Mouse (Mus musculus): ENCODE measurements around the gene Pde3a.

Pde3a gene

DNA sequence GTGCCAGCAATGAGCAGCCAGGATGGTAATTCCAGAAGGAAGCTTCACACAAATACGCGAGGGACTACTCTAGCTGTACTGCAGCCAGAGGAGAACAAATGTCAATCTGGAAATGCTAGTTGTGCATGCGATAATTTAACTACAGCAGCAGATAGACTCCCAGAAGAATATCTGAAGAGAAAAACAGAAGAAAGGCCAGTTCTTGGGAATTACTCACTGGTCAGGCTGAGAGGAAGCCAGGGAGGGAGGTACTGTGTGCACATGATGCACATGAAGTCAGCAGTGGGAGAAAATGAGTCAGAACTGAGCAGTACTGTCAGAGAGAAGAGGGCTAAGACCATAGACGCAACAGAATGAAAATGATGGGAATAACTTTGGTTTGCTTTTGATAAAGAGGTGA lies 159.7 kb downstream of the Pde3a start:
- DNase-seq, result no peak

- DNase-seq, result no peak
These were observed 161.8 kb downstream of the Pde3a start for GRCm38 (mm10) chr6:141410836-141411235.

DNA sequence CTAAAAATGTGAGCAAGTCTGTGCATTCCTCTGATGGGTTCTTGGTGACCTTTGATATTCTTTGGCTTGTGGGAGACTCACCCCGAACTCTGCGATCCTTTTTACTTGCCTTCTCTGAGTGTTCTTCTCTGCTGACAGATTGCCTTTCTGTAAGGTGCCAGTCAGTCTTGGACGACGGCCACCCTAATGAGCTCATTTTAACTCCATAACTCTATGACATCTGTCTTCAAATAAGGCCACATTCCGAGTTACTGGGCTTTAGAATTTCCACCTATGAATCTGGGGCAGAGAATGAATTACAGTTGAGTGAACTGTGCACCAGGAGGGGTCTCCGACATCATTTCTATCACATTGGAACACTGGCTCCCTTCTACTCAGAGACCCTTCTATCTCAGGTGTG lies 176.0 kb downstream of the Pde3a start:
- no peak for DNase-seq

DNA sequence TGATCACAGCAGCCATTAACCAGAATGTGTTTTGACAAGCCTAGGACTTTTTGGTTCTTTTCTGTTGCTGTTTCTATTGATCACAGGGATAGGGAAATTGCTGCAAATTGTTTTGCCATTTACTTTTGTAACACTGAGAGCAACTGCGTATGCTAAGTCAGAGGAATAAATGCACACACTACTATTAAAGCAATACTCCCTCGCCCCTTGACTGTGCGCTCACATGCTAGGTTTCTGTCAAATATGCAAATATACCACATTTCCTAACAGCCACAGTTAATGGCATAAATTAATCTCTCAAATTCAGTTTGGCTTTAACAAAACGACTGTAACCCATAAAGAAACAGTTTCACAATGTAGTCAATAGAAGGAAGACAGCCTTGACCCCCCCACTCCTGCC lies 179.5 kb downstream of the Pde3a start:
- no peak for DNase-seq

DNA sequence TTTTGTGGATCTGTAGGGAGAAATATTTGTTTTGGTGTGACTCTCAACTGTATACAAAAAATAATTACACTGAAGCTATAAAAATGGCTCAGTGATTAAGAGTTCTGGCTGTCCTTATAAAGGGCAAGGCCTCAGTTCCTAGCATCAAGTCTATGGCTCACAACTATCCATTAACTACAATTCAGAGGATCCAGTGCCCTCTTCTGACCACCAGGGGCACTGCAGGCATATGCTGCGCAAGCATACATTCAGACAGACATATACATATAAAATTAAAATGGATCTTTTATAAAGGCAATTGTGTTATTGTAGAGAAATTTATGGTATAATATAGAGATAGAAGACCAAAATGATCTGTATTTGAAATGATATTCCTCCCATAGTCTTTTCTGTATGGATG lies 181.1 kb downstream of the Pde3a start:
- DNase-seq, result no peak

GRCm38 (mm10) chr6:141432271-141432974 lies 183.4 kb downstream of the Pde3a start:
- DNase-seq, result no peak

GRCm38 (mm10) chr6:141433917-141434756 lies 185.1 kb downstream of the Pde3a start:
- DNase-seq, result no peak

GRCm38 (mm10) chr6:141435160-141435559 lies 186.1 kb downstream of the Pde3a start:
- DNase-seq, result no peak

- DNase-seq, result no peak
These were observed 190.9 kb downstream of the Pde3a start for GRCm38 (mm10) chr6:141439965-141440364.

DNA sequence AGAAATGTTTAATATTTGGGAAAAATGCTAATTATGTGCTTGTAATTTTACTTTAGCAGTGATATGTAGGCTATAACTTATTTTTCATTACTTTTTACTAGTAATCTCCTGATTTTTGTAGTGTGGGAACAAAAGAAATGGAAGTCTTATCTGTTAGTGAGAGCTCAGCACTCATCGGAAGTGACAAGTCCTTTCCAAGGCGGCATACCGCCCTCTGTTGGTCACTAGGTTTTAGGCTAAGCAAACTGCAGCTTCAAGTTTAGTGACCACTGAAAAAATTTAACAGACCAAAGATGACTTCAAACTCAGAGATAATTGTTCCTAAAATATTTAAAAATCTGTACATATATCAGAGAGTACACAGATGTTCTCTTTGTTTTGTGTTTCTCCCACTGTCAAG lies 198.5 kb downstream of the Pde3a start:
- no peak for DNase-seq

DNA sequence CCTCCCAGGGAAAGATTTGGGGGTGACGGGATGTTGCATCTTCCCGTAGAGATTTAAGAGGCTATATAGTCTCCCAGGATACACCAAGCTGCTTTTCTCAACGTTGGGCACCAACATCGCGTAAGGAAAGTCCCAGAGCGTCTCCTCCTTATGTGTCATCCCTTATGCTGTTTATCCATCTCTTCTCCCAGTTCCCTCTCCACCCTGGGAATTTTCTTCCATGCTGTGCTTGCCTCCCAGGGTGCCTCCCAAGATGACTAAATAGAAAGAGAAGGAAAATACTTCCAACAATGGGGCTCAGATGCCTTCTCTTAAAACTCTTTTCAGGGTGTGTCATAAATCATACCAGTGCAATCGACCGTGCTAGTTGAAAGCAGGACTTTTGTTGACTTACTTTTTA lies 199.8 kb downstream of the Pde3a start:
- no peak for DNase-seq

DNA sequence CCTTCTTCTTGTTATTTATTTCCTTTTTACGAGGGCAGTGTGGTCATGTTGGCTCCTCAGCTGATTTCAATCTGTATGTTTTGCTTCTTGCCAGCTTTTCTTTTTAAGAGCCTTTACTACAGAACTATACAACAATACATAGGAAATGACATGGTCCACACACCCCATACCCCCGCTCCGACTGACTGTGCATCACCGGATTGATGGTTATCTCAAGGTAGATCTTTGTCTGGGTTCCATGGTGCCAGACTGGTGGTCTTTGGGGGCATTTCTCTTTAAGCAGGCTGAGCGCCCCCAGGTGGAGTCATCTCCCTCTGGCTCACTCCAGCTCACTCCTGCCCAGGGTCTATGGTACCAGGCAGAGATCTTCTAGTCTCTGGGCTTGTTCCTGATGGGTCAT lies 206.3 kb downstream of the Pde3a start:
- no peak for DNase-seq

- no peak for DNase-seq
These were observed 207.5 kb downstream of the Pde3a start for GRCm38 (mm10) chr6:141456591-141456990.

- no peak for DNase-seq
These were observed 221.2 kb downstream of the Pde3a start for GRCm38 (mm10) chr6:141470251-141470650.

GRCm38 (mm10) chr6:141474223-141474622 lies 225.2 kb downstream of the Pde3a start:
- no peak for DNase-seq

- DNase-seq, result no peak
These were observed 225.6 kb downstream of the Pde3a start for GRCm38 (mm10) chr6:141474696-141475095.

GRCm38 (mm10) chr6:141485302-141486021 lies 236.4 kb downstream of the Pde3a start:
- no peak for DNase-seq

GRCm38 (mm10) chr6:141487266-141487665 lies 238.2 kb downstream of the Pde3a start:
- DNase-seq, result no peak

DNA sequence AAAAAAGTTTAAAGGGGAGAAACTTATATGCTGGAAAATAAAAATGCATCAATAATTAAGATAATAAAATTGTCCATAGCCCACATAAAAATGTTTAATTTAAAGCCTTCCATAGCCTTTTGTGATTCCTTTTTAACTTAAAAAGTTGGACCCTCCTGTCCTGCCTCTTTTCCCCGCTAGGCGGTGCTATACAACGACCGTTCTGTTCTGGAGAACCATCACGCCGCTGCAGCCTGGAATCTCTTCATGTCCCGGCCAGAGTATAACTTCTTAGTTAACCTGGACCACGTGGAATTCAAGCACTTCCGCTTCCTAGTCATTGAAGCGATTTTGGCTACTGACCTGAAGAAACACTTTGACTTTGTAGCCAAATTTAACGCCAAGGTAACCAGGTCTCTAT lies 239.6 kb downstream of the Pde3a start:
- DNase-seq, result peak in 1 of 2 experiments; percentile 8

DNA sequence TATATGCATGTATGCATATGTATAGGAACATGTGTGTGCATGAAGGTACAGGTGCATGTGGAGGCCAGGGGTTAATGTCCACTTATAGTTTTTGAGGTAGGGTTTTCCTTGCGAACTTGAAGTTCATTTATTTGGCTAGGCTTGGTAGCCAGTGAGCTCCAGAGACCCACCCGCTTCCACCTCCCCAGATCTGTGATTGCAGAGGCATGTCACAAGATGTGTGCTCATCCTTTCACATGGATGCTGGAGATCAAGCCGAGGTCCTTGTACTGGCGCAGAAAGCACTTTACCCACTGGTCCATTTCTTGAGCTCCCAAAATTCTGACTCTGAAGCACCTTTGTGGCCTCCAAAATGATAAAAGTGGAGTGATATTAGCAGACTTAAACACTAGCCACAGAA lies 245.8 kb downstream of the Pde3a start:
- no peak for DNase-seq

GRCm38 (mm10) chr6:141495634-141496418 lies 246.8 kb downstream of the Pde3a start:
- no peak for DNase-seq

DNA sequence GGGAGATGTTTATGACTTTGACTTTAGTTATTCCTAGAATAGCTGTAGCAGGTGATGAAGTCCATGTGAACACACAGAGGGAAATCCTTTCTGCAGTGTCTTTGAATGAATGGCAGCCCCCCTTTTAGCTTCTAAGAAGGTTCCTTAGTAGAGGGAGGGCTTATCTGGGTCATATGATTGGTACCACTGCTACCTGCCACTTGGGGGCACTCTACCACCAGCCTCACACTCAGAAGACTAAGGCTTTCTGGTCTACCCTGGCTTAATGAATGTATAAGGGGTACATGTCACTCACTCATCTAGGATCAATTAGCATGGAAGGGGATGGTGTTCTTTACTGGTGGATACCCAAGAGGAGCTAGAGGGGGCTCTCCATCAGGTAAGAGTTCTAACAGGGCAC lies 250.4 kb downstream of the Pde3a start:
- no peak for DNase-seq

- DNase-seq, result no peak
These were observed 252.1 kb downstream of the Pde3a start for GRCm38 (mm10) chr6:141501171-141501570.

Measured in thymus, postnatal 36 days (tissue).